ENCODE assay signal across 32 mouse cellular contexts in genomic region chr8:94439691-94440090, GRCm38 (mm10). TPM values are rescaled to one million over a fixed set of nuclear protein-coding genes. Genes with fewer than 3 reads are reported as not detected.
"Had no signal": no experiment of that assay in that cellular context is flagged by ENCODE, and none has a peak within 500 bp of the region (broad histone marks: within the 10 kb centered on the region; RNA-seq: fewer than 3 reads in every experiment).

No protein-coding gene starts in this region.

- H3K36me3 ChIP-seq: limb, embryonic 10.5 days; limb, embryonic 12.5 days; limb, embryonic 13.5 days; limb, embryonic 15.5 days; liver, embryonic 12.5 days; liver, embryonic 13.5 days; liver, embryonic 15.5 days; lung, embryonic 15.5 days; midbrain, embryonic 10.5 days; midbrain, embryonic 12.5 days; midbrain, embryonic 13.5 days; midbrain, embryonic 15.5 days had no signal

- H3K4me1 ChIP-seq: limb, embryonic 10.5 days; limb, embryonic 12.5 days; limb, embryonic 13.5 days; limb, embryonic 15.5 days; liver, embryonic 12.5 days; liver, embryonic 13.5 days; liver, embryonic 15.5 days; lung, embryonic 15.5 days; midbrain, embryonic 10.5 days; midbrain, embryonic 12.5 days; midbrain, embryonic 13.5 days; midbrain, embryonic 15.5 days had no signal

- H3K4me2 ChIP-seq: limb, embryonic 12.5 days; limb, embryonic 13.5 days; limb, embryonic 15.5 days; liver, embryonic 11.5 days; liver, embryonic 12.5 days; liver, embryonic 13.5 days; liver, embryonic 15.5 days; lung, embryonic 14.5 days; lung, embryonic 15.5 days; midbrain, embryonic 11.5 days; midbrain, embryonic 12.5 days; midbrain, embryonic 13.5 days; midbrain, embryonic 15.5 days had no signal

- H3K4me3 ChIP-seq: limb, embryonic 10.5 days; limb, embryonic 12.5 days; limb, embryonic 13.5 days; limb, embryonic 15.5 days; liver, embryonic 12.5 days; liver, embryonic 13.5 days; liver, embryonic 15.5 days; lung, embryonic 15.5 days; megakaryocyte, embryonic 14.5 days; midbrain, embryonic 10.5 days; midbrain, embryonic 12.5 days; midbrain, embryonic 13.5 days; midbrain, embryonic 15.5 days; myocyte had no signal

- H3K9me3 ChIP-seq: limb, embryonic 10.5 days; limb, embryonic 12.5 days; limb, embryonic 13.5 days; limb, embryonic 15.5 days; liver, embryonic 12.5 days; liver, embryonic 13.5 days; liver, embryonic 15.5 days; lung, embryonic 15.5 days; megakaryocyte, embryonic 14.5 days; midbrain, embryonic 10.5 days; midbrain, embryonic 12.5 days; midbrain, embryonic 13.5 days; midbrain, embryonic 15.5 days had no signal

- H3K27me3 ChIP-seq: limb, embryonic 15.5 days; lung, embryonic 15.5 days had no signal

- DNase-seq: left cerebral cortex, postnatal 4 days; liver; liver, embryonic 13.5 days; liver, postnatal 0 days; lung, adult 18-20 months; lung, adult 2 months; lung, embryonic 14.5 days; lung, postnatal 10 days; lung, postnatal 14 days; lung, postnatal 36 days; lung, postnatal 4 days; midbrain, embryonic 14.5 days had no signal

- ATAC-seq: liver, embryonic 12.5 days; liver, postnatal 0 days; lung, postnatal 0 days; midbrain, embryonic 13.5 days; midbrain, embryonic 15.5 days; midbrain, embryonic 16.5 days had no signal

- H3K27ac ChIP-seq: limb, embryonic 10.5 days; limb, embryonic 12.5 days; limb, embryonic 13.5 days; limb, embryonic 15.5 days; liver, embryonic 12.5 days; liver, embryonic 13.5 days; liver, embryonic 14.5 days; liver, embryonic 15.5 days; lung, embryonic 15.5 days; macrophage; midbrain, embryonic 10.5 days; midbrain, embryonic 12.5 days; midbrain, embryonic 13.5 days; midbrain, embryonic 15.5 days had no signal

- H3K9ac ChIP-seq: limb, embryonic 12.5 days; limb, embryonic 13.5 days; limb, embryonic 15.5 days; liver, embryonic 12.5 days; liver, embryonic 13.5 days; liver, embryonic 14.5 days; liver, embryonic 15.5 days; liver, postnatal 0 days; lung, embryonic 14.5 days; lung, embryonic 15.5 days; midbrain, embryonic 12.5 days; midbrain, embryonic 13.5 days; midbrain, embryonic 15.5 days had no signal

RNA-seq across cellular contexts. Expression of gene Nlrc5, which starts 5.5 kb away (rescaled TPM):
- polyA plus RNA-seq: limb, embryonic 10.5 days; liver, embryonic 11.5 days; midbrain, embryonic 11.5 days; neural tube, embryonic 11.5 days had no signal
